Mouse (Mus musculus): ENCODE results near the gene Smurf2.
"Not testable (repeated sequence)": the region's sequence is repeated elsewhere in the genome, so short reads cannot be mapped to it uniquely, and the experiment has no call there.

DNA sequence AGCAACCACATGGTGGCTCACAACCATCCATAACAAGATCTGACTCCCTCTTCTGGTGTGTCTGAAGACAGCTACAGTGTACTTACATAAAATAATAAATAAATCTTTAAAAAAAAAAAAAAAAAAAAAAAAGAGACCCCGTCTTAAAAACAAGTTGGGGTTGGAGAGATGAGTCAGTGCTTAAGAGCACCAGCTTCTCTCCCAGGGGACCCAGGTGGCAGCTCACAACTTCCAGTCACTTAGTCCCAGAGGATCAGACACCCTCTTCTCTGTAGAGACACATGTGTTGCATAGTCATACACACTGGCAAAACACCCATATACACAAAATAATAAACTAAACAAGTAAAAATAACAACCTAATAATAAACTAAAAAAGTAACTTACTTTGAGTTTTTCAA is 113.1 kb downstream of the Smurf2 start:
- TF ChIP-seq CTCF, EP300 (IDR thresholded peaks at IDR 0.05): not testable (repeated sequence)

All from lung, postnatal 0 days (tissue).